Mouse (Mus musculus): ENCODE results near the gene Lce1m.
"Not testable (repeated sequence)": the region's sequence is repeated elsewhere in the genome, so short reads cannot be mapped to it uniquely, and the experiment has no call there.

The Lce1m gene

GRCm38 (mm10) chr3:93018960-93019359 is at the start of gene Lce1m:
Lce1m (minus strand) TSS chr3:93019060.
- ATAC-seq (ENCODE audit: low TSS enrichment), result no peak

DNA sequence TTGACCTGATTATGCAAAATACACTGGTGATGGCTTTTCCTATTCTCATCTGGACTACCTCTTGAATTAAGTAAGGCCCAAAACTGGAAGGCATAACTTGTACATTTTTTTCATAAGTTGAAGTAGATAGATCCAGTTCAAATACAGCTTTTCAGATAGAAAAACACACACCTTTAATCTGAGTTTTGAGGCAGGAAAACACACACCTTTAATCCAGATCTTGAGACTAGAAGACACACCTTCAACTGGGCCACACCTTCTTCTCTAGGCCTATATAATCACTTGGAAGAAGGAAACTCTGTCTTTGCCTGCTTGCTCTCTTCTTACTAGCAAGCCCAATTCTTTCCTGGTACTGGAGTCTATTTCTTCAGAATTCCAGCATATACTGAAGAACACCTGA is 49.7 kb upstream of the Lce1m start, which contains the start of gene Gm4858:
TSS of gene Gm4858 (plus strand) at position 301 of the 400 bp plus-strand sequence.
- not testable (repeated sequence) for ATAC-seq (ENCODE audit: low TSS enrichment)

GRCm38 (mm10) chr3:93052826-93053474 is 34.1 kb upstream of the Lce1m start:
- no peak for ATAC-seq (ENCODE audit: low TSS enrichment)

GRCm38 (mm10) chr3:93050182-93050581 is 31.3 kb upstream of the Lce1m start:
- ATAC-seq (ENCODE audit: low TSS enrichment), result no peak

DNA sequence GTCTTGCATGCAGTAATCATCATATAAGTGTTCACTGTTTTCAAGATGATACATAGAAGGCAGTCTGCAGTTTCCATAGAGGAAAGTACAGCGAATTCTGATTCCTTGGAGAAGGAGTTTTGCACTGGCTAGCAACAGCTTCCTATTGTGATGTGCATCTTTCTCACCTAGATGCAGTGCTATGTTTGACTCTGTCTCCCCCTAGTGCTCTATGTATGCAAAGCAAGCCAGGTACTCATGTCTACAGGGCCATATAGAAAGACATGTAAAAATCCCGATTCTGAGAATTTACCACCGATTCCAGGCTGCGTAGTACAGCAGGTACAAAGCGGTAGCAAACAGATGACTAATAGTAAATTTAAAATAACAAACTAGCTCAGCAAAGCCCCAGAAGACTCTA is 12.6 kb upstream of the Lce1m start:
- ATAC-seq (ENCODE audit: low TSS enrichment), result peak; percentile 96

- peak; percentile 32; the same call in 1 of the 2 replicates for ATAC-seq (ENCODE audit: low TSS enrichment)
Measured at GRCm38 (mm10) chr3:93025486-93025885, 6.6 kb upstream of the Lce1m start.

DNA sequence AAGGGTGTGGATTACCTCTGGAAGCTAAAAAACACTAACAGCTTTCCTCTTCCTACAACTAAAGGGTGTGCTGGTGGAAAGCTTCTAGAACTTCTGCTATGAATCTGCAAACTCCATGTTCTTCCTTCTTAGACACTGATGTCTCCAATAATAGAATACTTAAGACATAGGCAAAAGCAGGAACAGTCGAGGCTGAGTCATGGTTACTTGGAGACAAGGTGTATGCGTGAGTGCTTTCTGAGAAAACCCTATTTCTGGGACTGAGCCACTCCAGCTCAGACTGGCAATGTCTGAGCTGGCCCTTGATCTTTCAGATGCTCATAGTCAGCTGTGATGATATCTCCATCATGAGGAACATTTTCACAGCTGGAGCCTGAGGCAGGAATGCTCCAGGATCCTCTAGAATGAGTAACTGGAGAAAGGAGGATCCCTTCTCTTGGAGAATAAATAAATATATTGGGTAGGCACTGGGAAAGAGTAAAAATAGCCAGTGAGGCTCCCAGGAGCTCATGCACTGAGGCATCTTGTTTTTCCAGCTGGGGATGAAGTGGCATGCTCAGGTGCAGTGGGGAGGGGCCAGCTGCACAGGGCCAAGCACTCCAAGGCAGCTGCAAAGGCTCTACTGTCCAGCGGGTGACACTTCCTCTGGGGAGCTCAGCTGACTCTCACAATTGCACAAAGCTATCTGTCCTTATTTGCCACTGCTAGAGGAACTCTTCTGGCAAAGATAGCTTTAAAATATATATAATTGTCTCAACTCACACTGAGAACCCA is 4.7 kb upstream of the Lce1m start:
- peak; percentile 86 for ATAC-seq (ENCODE audit: low TSS enrichment)

DNA sequence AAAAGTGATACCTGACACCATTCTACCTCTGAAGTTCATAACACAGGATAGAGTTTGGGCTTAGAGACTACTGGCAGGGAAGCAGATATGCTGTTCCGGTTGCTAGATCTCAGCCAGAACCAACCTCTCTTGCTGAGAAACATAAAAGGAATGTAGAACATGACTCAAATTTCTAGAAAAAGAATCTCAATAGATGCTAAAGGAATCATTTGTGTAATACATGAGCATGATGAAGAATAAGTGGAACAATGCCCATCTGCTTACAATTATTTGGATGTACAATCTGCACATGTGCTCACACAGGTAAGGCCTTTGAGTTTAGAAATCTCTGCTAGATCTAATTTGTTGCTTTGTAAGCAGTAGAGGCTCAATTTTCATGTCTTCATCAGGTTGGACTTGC is 2.3 kb upstream of the Lce1m start:
- ATAC-seq (ENCODE audit: low TSS enrichment), result no peak

GRCm38 (mm10) chr3:93015460-93016104 is 3.3 kb downstream of the Lce1m start, which contains the start of gene Crct1:
Crct1 (minus strand) TSS chr3:93015687.
- ATAC-seq (ENCODE audit: low TSS enrichment), result no peak

DNA sequence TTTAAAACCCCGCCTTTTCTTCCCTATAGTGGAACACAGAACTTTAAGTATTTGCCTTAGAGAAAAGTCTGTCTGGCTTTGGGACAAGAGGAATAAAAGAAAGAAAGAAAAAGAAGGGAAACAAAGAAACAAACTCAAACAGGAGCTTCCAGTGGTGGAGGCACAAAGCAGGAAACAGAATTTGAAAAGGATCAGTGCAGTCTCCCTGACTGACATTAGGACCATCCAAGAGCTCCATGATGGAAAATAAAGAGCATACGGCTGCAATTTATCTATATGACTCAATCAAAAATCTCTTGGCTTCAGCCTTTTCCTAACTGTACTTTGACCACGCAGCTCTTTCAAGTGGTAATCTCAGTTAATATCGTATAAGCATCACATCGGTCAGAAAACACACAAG is 4.0 kb downstream of the Lce1m start:
- no peak for ATAC-seq (ENCODE audit: low TSS enrichment)

DNA sequence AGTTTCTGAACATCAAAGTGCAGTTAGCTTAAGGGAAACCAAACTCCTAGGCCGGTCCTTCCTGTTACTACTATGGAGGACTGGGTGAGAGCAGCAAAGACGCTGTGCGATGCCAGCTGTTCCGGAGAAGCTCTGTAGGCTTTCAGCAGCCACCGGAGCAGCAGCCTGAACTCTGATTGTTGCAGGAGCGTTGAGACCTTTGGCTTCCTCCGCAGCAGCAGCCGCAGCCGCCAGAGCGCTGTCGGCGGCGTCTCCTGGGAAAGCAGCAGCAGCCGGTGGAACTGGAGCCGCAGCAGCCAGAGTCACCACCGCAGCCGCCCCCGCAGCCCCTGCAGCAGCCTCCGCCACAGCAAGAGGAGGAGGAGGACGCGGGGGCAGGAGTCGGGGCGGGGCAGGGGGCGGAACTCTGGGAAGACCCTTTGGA is 4.5 kb downstream of the Lce1m start:
- peak; percentile 88 for ATAC-seq (ENCODE audit: low TSS enrichment)

- ATAC-seq (ENCODE audit: low TSS enrichment), result no peak
Measured at GRCm38 (mm10) chr3:93002843-93003242, 16.0 kb downstream of the Lce1m start.

- no peak for ATAC-seq (ENCODE audit: low TSS enrichment)
Measured at GRCm38 (mm10) chr3:93000621-93001020, 18.2 kb downstream of the Lce1m start.

GRCm38 (mm10) chr3:92998691-92999090 is 20.2 kb downstream of the Lce1m start:
- peak; percentile 99 for ATAC-seq (ENCODE audit: low TSS enrichment)

DNA sequence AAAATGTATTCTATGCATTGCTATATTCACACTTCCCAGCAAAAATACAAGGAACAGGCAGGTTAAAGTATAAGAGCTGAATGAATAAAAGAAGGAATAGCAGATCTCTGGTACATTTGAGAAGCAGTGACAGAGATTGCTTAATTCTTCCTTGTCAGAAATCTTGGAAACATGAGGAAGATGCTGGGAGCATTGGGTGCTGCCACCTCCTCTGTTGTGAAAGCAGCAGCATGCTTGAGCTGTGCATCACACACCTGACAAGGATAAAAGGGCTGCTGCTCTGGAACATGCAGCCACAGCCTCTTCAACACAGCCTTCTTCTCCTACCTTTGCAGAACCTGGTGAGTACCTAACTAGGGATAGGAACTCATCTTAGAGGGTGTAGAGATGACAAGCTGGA is 26.9 kb downstream of the Lce1m start, which contains the start of gene Lce3f:
TSS of gene Lce3f (plus strand) at position 301 of the 400 bp plus-strand sequence.
- ATAC-seq (ENCODE audit: low TSS enrichment), result no peak

DNA sequence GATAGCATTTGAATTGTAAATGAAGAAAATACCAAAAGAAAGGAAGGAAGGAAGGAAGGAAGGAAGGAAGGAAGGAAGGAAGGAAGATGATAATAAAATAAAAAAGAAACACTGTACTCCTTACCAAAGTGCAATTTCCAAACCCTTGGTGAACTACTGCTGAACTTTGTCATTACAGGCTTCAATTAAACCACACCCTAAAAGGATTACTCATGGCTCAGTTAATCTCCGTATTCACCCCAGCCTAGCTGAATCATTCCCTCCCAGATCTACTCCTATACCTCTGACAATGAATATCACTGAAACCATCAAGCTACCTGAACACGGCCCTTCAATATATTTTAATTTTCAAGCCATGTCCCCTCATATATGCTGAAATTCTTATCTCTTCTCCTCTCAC is 40.4 kb downstream of the Lce1m start:
- no peak for ATAC-seq (ENCODE audit: low TSS enrichment)
